Mouse (Mus musculus) retina, adult 2 months (tissue): ENCODE measurements at regions not wholly inside any gene's neighbourhood (a gene's known extent, or its start where the extent isn't known, plus 50 kb on each side); places are given as distances from the start of the nearest gene placed in this dataset.

ENCODE experiments used
- DNase-seq: peaks from one replicate; pipeline ENCODE4 v3.0.0-alpha.2; 2012; ENCODE audit warnings: low read depth, low spot score

DNA sequence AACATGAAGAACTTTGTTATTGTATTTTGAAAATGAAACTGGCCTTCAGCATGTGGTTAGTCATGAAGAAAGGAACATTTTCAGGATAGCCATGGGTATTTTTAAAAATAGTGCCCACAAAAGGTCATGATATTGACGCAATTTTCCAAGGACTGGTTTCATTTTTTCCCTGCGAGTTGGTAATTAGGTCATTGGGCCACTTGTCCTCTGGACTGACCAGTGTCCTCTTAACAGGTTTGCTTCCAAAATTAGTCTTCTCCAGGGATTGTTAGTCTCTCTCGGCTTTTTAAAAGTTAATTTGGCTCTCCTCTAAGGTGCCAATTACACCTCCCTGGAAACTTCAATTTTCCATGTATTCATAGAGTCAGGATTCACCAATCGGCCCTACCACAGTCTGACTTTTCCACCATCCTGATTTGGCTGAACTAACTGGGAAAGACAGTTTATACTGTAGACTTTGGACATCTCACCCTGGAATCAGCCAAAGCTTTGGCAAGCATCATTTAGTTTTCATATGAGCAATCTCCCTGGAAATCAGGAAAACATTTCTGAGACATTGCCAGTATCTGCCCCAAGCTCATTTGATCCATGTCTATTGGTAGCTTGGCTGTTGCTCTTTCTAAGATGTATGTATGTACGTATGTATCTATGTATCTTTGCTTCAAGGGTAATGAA lies 562.8 kb upstream of the Sox9 start:
- no peak for DNase-seq

DNA sequence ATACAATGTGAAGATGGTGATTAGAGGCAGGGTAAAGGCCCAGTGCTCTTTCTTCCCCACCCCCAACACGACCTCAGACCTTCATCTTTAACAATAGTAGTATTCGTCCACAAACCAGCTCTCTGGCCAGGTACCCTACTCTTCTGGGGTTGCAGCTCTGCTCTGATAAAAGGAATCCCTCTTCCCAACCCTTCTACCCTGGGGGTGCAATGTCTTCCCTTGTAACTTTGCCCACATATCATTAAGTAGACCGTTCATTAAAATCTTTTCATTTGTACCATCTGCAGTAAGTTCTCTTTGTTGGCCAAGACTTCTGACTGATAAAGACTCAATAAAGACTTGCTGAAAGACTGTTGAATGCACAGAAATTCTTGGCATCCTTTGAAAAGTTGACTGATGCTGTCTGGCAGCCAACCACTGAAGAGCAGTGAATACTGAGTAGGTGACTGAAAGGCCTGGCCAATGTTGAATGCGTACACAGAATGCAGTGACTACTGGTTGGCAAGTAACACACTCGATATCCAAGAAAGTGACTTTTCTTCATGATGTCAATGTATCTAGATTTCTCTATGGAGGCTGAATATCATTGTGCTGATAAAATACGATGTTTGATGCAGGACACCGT lies 547.4 kb upstream of the Sox9 start:
- DNase-seq: no peak

DNA sequence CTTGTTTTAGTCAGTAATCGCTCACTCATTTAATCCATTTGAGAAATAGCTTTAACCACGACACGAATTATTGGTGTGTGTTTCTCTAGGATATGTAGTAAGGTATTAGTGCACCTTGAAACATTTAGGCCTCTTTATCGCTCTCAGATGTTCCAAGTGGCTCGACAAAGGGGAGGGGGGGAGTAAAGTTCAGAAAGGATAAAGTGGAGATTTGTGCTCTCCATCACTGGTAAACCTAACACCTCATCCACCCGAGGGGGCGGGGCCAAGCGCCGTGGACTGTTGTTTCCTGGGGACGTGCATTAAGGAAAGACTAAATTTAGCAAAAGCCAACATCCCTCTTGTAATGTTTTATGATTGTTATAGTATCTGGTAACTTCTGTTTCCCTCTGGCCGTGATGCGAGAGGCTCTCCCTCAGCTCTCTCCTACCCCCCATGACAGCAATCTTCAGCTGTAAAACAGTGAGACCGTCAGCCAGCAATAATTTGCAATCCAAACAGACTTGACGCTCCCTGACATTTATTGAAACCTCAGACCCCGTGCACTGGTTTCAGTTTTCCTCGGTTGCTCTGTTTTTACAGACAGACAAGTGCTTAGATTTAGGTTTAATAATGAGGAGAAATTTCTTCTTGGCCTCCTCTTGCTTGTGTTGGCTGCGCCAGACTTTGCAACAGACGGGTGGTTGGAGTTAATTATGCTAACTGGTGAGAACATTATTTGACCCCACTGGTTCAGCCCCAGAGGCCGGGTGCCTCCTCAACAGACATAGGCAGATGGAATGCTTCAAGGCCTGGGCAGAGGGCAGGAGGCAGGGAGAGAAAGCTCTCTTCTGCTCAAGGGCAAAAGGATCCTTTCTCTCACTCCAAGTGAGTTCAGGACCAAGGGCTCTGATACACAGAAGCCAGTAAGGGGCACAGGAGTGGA lies 542.8 kb upstream of the Sox9 start:
- no peak for DNase-seq

DNA sequence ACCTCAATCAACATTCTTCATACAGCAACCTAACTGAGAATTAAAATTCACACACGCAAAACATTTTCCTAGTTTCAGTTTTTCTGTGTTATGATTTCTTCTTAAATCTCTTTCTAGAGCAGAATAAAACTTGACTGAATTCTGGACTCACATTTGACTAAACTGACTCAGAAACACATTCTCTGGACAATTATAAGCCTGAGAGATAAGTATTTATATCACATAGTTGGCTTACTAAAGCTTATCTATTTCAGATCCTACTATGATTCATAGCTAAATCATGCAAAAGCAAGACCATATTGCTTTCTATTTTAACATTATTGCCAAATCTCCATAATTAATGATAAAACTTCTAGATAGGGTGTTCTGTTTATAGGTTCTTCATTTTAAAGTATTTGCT lies 529.5 kb upstream of the Sox9 start:
- no peak for DNase-seq

DNA sequence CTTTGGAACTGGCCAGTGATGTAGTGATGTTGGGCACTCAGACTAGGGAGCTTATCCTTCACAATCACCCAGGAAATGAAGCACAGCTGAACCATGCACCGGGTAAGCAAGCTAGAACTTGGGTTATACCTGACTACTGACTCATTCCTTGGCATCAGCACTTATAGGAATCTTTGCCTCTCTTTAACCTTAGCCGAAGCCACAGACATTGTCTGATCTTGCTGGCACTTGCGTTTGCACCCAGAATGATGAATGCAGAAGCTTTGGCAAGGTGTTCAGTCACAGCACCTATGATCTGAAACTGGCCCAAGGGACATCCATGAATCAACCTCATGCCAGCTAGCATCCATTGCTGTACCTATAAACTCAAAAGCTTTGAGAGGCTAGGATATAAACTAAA lies 529.0 kb upstream of the Sox9 start:
- DNase-seq: no peak

DNA sequence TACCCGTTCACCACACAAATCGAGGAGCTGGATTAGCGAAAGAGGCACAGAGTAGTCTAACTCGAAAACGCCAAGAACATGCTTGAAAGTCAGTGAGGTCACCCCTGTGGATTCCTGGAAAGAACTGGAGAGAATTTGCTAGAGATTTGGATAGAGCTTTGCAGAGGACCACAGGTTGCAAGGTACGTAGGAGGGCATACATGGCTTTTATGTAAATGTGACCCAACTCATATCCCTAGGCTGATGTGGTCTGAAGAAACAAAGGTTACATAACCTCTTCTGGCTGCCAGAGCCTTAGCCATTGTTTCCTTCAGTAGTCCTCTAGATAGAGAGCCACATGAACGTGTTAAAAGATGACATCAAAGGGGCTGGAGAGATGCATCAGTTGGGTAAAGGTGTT lies 525.7 kb upstream of the Sox9 start:
- DNase-seq: no peak

DNA sequence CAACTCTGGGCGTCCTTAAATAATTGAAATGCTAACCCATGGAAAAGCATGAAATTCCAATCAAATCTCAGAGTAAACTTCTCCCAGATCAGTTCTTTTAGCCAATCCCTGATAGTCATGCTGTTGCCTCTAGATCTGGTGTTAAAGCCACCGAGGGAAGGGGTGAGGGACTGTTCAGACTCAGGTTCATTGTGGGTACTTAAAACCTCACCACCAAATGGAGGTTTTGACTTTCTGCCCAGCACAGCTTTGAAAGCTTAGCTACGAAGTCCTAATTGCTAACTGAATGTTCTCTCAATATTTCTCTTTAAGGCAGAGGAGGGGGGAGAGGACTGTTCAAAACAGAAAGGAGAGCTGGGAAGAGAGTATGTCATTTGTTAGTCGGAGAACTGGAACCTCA lies 517.9 kb upstream of the Sox9 start:
- DNase-seq: no peak

DNA sequence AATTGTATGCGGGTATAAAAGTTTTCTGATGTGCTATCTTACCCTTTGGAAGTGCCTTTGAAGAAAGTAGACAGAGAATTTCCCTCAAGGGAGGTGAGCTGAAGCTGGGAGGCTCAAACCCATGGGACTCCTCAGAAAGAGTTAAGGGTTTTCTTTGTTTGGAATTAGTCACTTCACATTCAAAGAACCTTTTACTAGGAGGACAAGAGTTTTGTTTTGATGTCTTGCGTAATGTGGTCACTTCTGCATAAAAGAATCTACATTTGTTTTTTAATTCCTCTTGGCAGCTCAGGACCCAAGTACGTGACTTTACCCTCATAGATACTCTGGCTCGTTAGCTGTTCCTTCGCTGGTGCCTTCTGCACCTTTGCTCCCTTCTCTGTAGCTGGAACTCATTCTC lies 511.1 kb upstream of the Sox9 start:
- no peak for DNase-seq

DNA sequence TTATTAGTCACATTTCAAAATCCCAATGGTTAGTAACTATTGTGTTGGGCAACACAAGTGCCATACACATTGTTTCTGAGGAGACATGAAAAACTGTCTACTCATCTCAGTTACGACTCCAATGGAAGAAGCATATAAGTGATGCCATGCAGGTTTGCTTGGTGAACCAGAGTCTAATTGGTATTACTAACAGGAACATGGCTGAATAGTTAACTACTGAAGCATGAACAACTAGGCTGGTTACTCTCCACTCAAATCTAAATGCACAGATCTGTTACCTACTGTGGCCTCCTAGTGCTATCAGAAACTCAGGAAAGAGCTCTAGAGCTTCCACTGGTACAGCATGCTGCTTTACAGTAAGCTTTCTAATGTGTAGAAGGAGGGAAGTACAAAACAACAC lies 503.5 kb upstream of the Sox9 start:
- DNase-seq: no peak

DNA sequence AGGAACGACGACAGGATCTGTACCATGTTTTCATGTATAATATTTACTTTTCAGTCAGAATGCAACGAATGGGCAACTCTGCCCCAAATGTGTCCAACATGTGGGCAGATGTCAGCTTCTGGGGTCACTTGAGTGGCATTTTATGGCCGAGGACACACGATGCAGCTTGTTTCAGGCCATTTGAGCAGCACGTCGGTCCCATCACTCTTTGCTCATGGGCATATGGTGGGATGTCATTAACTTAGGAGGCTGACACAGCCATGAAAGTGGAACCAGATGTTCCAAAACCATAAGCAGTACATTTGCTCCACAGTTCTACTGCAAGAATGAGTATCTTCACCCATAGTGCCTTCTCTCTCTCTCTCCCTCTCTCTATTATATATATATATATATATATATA lies 499.1 kb upstream of the Sox9 start:
- no peak for DNase-seq

DNA sequence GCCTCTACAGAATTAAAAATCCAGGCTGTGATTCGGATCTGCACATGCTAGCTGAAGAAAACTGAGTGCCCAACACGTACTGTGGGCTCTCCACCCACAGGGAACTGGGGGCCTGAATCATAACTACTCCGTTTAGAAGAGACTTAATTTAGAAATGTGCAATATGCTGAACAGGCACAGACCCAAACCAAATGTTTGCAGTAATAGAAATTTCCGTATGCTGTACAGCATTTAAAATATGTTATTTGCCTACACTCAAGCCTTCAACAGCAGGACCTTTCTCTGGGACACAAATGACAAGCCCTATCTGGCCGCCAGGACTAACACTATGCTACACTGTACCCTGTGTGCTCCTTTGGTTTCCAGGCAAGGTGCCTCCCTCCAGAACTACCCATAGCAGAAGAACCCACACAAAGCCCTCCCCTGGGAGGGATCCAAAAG lies 483.1 kb upstream of the Sox9 start:
- no peak for DNase-seq

DNA sequence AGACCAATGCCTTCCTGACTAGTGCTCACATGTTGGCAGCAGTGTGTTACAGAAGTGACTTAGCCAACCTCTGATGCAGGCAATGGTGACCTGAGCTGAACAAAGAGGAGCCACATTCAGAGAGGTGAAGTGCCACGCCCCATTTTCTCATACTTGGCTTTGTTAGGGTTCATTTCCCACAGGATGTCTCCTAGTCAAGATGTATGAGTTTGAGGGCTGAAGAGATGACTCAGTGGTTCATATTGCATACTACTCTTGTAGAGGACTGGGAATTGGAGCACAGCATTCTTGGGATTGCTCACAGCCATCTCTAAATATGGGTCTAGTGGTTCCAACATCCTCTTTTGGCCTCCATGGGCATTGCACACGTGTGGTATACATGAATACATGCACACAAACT lies 478.9 kb upstream of the Sox9 start:
- DNase-seq: no peak

DNA sequence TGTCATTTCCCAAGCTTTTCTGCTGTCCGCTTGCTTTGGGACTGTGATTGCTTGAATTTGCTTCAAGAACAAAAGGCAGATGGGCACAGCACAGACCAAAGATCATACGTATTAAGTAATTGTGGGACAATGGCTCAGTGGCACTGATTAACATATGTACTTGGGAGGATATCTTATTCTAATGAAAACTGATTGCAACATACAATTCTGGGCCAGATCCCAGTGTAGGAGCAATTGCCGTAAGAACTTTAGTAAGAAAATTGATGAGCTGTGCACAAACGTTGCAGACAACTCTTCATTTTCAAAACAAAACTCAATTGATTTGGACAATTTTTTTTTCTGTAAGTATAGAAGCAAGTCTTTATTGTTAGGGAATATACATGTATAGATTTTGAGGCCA lies 456.2 kb upstream of the Sox9 start:
- no peak for DNase-seq

DNA sequence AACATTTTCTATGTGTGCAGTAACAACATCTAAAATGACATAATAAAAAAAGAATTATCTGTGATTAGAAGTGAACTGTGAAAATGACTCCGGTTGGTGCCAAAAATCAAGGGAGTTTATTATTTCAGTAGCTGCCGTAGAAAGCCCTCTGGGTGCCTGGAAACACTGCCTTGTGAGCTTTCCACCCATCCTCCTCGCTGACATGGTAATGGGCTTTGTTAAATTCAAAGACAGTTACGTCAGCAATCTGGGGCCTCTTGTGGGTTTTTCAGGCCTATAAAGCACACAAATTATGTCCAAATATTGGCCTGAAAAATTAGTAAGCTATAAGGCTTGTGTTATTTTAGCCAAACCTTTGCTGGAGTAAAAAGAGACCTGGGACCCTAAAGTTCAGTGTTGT lies 454.4 kb upstream of the Sox9 start:
- DNase-seq: no peak

DNA sequence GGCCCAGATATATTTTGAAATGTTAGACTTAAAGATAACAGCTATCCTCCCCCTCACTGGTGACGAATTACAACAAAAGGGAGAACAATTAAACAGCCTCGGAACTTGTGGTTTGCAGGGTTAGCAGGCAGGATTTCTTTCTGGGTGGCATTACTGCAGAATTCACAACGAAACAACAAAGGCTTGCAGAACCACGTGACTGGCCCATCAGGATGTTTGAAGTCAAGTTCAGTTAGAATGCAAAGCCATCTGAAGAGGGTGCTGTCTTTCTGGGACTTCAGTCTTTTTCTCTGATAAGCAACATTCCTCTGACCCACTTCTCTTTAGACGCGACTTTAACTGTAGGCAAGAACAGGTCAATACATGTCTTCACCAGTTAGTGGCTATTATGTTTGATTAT lies 436.9 kb upstream of the Sox9 start:
- no peak for DNase-seq

DNA sequence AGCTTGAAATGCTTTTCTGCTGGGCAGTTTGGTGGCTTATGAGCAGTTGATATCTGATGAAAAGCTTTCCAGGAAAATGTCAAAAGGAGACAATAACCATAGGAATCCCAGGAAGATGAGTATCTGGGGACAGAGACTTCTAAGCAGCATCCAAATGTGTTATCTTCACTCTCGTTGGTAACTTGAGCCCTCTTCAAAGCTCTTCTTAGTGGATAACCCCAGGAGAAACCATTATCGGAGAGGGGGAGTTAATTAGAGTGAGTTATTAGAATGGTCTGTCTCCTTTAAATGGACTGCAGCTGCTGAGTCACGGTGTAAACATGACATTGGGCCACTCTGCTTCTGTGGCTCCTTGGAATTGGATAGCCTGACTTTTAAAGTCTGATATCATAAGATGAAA lies 436.4 kb upstream of the Sox9 start:
- no peak for DNase-seq

DNA sequence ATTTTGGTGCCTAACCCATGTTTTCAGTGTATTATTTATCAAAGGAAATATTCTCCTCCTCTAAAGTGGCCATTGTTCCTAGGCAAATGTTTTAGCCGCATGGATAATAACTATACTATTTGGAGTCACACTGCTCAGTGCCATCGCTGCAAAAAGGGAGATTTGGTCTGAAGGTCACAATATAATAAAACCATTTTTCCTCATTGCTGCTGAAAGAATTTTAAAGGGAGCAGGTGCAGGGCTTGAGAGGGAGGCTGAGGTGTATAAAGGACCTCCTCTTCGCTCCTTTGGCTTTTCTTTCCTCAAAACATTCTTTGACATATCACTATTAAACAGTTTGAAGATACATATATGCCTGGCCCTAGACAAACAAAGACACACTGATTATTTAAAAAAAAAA lies 435.9 kb upstream of the Sox9 start:
- no peak for DNase-seq

DNA sequence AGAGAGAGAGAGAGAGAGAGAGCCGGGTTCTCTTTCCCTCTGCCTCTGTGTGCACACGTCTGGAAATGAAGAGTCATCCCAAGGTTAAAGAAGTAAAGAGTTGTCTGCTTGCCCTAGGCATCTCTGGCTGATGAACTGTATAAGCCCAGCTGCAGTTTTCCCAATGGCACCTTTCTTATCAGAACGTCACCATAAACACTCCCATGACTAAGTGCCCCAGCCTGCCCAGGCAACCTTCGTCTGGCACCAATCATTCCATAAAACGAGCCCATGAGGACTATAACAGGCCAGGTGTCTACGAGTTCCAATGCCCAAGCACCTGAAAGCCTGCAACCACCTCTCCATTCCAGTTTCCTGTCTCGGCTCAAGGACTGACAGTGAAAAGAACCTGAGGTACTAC lies 435.5 kb upstream of the Sox9 start:
- DNase-seq: no peak

DNA sequence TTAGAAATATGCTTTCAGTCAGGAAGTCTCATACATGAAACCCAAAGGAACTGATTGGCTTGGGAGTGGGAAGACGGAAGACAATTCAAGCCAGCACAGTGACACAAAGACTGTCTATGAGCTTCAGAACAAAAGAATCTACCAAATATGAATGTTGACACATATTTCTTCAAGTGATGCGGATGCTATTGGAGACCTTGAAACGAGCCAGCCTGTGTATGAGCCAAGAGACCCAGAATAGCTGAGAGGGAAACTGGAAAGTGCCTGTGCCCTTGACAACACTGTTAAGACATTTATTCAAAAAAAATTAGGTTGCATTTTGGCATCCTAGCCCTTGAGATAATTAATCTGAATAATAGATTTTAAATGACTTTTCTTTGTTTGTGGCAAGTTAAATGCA lies 426.7 kb upstream of the Sox9 start:
- DNase-seq: no peak

DNA sequence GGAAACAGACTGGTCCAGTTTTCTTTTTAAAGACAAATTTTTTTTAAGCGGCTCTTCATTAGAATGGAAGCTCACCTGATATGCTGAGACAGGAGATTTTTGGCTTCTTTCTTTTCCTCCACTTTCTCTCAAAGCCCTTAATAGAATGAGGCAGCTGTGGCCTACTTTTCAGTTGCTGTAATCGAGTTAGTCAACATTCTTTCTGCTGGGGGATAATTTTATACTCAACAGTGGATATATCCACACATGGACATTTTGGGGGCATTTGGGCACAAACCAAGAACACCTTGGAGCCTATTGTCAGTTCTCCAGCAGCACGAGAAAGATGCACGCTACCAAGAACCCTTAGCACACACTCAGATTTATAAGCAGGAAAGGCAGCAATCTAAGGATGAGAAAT lies 415.3 kb upstream of the Sox9 start:
- DNase-seq: peak; percentile 4

DNA sequence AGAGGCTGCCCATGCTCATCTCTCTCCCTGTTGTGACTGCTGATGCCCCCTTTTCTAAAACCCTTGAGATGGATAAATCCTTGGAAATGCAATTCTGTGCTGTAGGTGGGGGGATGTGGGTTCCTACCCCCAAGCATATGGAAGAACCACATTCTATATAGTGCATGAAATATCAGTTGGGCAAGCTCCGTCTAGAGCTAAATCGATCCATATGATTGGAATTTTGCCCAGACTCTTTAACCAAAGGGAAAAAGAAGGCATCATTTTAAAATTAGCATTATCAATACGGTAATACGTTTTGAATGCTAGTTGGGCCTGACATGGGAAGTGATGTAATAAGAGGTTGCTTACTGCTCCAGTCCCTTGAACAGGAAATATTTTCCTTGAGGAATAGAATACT lies 411.1 kb upstream of the Sox9 start:
- no peak for DNase-seq

DNA sequence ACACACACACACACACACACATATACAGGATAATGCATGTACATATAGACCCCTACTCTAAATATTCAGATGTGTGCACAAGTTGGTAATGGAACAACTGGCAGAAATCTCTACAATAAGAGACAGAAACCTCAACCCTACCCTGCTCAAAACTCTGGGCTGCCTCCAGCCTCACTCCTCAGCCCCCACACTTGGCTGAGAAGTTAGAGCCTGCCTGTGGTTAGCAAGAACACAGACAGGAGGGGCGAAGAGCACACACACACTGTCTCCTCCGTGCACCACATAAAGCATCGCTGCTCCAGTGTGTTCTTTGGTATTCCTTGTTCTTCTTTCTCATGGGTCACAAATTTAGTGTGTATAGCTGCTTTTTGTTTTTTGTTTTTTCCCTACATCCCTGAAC lies 382.0 kb upstream of the Sox9 start:
- DNase-seq: no peak

DNA sequence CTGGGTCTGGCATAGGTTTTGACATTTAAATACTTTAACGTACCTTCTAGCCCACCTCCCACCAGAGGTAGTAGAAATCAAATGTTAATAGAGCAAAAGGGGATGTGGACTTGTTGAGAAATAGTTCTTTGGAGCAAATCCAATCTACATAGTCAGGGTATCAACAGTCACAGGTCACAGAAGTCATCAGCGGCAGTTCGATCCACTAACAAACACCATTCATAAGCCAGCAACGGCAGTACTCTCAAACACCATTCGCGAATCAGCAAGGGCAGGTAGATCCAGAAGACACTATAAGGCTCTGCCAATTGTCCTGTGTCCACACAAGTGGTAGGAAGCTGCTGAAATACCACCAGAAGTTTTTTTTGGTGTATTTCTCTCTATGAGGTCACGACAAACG lies 374.3 kb upstream of the Sox9 start:
- DNase-seq: no peak
